Mouse (Mus musculus): ENCODE data around the gene Atf6.

DNA sequence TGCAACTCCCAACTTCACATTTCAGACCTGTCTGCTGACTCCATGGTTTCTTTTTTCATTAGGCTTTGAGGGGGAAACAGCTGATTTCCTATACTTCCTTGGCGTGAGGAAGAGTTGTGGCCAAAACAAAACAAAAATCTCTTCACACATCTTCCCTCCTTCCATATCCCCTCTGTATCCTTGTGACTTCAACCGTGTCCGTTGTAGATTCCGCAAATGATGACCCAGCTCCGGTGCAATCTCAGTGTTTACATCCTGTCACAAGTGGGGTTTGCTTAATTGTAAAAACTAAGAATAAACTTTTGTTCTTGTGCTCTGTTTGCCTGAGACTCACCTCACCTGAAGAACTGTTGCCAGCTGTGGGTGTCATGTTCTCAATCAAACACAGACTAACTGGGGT, 35.9 kb upstream of the Atf6 start:
- TF ChIP-seq CTCF (IDR thresholded peaks at IDR 0.05; ENCODE audit: insufficient read depth, low read depth, low read length) (no peak), POLR2A (IDR thresholded peaks at IDR 0.05; ENCODE audit: insufficient read depth, low read depth, low read length) (no peak)

Data from olfactory bulb, adult 2 months (tissue).